Mouse (Mus musculus) limb, embryonic 13.5 days (tissue): ENCODE measurements around the gene Rcn3. TPM values are rescaled to one million over a fixed set of nuclear protein-coding genes. Genes with fewer than 3 reads are reported as not detected.
"Not testable (repeated sequence)": the region's sequence is repeated elsewhere in the genome, so short reads cannot be mapped to it uniquely, and the experiment has no call there.

Experiments
- ATAC-seq: fragments of 200-750 bp; cut with Nextera tagmentation; 2 replicates; pipeline ENCODE4 v1.8.0; 2017; ENCODE audit warnings: low read depth, moderate number of reproducible peaks, moderate TSS enrichment; ENCODE audit not compliant: low FRiP score
- H3K27ac ChIP-seq: fragments of 300-500 bp; sonication (generic); 2 replicates; pipeline ENCODE4 v1.5.1; 2015; ENCODE audit warnings: inconsistent platforms, mild to moderate bottlenecking, moderate library complexity
- H3K27me3 ChIP-seq: fragments of 300-500 bp; sonication (generic); 2 replicates; pipeline ENCODE4 v1.6.1; 2015; ENCODE audit warnings: mild to moderate bottlenecking, inconsistent platforms
- H3K36me3 ChIP-seq: fragments of 300-500 bp; sonication (generic); 2 replicates; pipeline ENCODE4 v1.6.1; 2015; ENCODE audit warnings: inconsistent platforms, mild to moderate bottlenecking, moderate library complexity
- H3K4me1 ChIP-seq: fragments of 300-500 bp; sonication (generic); 2 replicates; pipeline ENCODE4 v1.6.1; 2015; ENCODE audit warnings: inconsistent platforms
- H3K4me2 ChIP-seq: fragments of 300-500 bp; sonication (generic); replicated peaks from 2 replicates; pipeline ENCODE4 v1.6.1; 2015; ENCODE audit warnings: inconsistent platforms, mild to moderate bottlenecking, moderate library complexity
- H3K4me3 ChIP-seq: fragments of 300-500 bp; sonication (generic); 2 replicates; pipeline ENCODE4 v1.5.1; 2015; ENCODE audit warnings: moderate library complexity, mild to moderate bottlenecking, inconsistent platforms
- H3K9ac ChIP-seq: fragments of 300-500 bp; sonication (generic); 2 replicates; pipeline ENCODE4 v1.6.1; 2015; ENCODE audit warnings: mild to moderate bottlenecking, inconsistent platforms
- H3K9me3 ChIP-seq: fragments of 300-500 bp; sonication (generic); 2 replicates; pipeline ENCODE4 v1.6.1; 2016; ENCODE audit warnings: inconsistent platforms
- WGBS: fragments of 180-500 bp; shearing (Covaris S2); methylation state at CpG from one replicate; pipeline ENCODE4 v1.1.7; 2015; 5-methylcytosine and 5-hydroxymethylcytosine counted together
- polyA plus RNA-seq: library from polyadenylated mRNA; unstranded; fragments of >200 nt; fragmentation: Nextera tagmentation; extraction: Ambion mirVana; gene quantifications from 2 replicates; pipeline ENCODE4 v1.2.1, GENCODE M21; 2015

The Rcn3 gene
- polyA plus RNA-seq, 1 experiment from 2014 or later, result 483 TPM

DNA sequence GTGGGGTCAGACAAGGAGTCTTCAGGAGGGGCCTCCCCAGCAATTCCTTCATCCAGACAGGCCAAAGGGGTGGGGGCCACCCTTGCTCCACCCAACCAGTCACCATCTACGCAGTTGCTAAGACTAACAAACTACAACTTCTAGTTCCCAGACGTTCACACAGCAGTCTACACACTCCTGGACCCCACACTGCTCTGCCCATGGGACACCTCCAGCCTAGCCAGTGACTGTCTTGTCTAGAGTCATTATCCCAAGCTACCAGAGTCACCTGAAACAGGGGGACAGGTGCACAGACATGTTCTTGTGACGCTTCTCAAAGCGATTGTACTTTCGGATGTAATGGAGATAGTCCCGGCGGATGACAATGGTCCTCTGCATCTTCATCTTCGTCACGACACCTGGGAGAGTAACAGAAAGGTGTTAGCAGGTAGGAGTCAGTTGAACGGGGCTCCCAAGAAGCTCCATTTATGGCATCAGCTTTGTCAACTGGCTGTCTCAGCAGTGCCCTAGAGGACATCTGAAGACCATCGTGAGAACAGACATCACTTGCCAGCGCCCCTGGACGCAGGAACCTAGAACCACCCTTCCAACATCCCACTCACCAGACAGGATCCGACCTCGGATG is 30.7 kb upstream of the Rcn3 start:
- Histone ChIP-seq H3K36me3 (peaks cover 83% of the 10 kb centered on the region), H3K4me1 (peaks cover 53% of the 10 kb centered on the region), H3K9me3 (no peaks in the 10 kb centered on the region), H3K27ac (peak overlapping the region; percentile 86; the same call in 1 of the 2 replicates), H3K4me2 (peak overlapping the region; percentile 94), H3K27me3 (no peaks in the 10 kb centered on the region), H3K9ac (peak overlapping the region; percentile 98), H3K4me3 (peak overlapping the region; percentile 98)
- no peak for ATAC-seq
- 83% methylated on average over 15 of the region's 15 CpGs for WGBS

DNA sequence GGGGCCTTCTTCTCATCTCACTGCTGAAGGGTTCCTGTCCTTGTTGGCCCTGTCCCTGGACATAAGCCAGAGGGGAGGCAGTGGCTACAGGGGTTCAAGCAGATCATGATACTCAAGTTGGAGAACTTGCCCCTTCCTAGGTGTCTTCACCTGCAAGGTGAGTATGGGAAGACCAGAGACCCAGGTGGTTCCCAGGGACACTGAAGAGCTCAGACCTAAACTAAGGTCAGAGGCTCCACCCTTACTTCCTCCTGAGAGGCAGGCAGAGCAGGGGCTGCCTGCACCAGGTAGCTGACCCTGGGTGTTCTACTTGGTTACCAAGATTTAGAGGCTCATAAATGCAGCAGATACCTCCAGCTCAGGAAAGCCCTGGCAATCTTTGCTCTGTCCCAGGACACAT is 29.9 kb upstream of the Rcn3 start:
- Histone ChIP-seq H3K4me2 (peak overlapping the region; percentile 94; the same call in 1 of the 2 replicates), H3K36me3 (peaks cover 80% of the 10 kb centered on the region), H3K9ac (0 out of 2 replicates have a peak overlapping the region, but pooled peaks have one; percentile 26), H3K4me1 (peaks cover 46% of the 10 kb centered on the region), H3K27me3 (no peaks in the 10 kb centered on the region), H3K27ac (no peak overlapping the region), H3K4me3 (peak overlapping the region; percentile 7; the same call in 1 of the 2 replicates), H3K9me3 (no peaks in the 10 kb centered on the region)
- no peak for ATAC-seq

DNA sequence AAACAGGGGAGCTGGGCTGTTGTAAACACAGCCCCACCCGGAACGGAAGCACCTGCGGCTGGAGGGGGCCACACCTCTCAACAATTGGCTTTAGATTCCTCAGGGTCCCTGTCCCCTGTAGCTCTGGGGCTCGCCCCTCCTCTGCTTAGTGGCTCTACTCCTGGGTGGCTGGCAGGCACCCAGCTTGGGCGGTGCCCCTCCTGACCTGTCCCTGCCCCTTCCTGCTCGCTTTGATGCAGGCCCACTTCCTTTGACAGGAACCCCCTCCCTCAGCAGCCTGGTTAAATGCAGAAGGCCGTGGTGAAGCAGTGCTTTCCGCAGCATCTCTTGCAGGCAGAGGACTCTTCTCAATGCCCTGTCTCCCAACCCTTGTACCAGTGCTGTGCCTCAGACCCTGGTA is 29.4 kb upstream of the Rcn3 start:
- 61% methylated on average over 8 of the region's 8 CpGs for WGBS
- peaks cover 75% of the 10 kb centered on the region for H3K36me3 ChIP-seq
- H3K27me3 ChIP-seq, result no peaks in the 10 kb centered on the region
- H3K4me1 ChIP-seq, result peaks cover 40% of the 10 kb centered on the region
- peak overlapping the region; percentile 94; the same call in 1 of the 2 replicates for H3K4me2 ChIP-seq
- peak overlapping the region; percentile 31; the same call in 1 of the 2 replicates for H3K9ac ChIP-seq
- no peak for ATAC-seq
- H3K4me3 ChIP-seq, result peak overlapping the region; percentile 7; the same call in 1 of the 2 replicates
- H3K27ac ChIP-seq, result no peak overlapping the region
- no peaks in the 10 kb centered on the region for H3K9me3 ChIP-seq

DNA sequence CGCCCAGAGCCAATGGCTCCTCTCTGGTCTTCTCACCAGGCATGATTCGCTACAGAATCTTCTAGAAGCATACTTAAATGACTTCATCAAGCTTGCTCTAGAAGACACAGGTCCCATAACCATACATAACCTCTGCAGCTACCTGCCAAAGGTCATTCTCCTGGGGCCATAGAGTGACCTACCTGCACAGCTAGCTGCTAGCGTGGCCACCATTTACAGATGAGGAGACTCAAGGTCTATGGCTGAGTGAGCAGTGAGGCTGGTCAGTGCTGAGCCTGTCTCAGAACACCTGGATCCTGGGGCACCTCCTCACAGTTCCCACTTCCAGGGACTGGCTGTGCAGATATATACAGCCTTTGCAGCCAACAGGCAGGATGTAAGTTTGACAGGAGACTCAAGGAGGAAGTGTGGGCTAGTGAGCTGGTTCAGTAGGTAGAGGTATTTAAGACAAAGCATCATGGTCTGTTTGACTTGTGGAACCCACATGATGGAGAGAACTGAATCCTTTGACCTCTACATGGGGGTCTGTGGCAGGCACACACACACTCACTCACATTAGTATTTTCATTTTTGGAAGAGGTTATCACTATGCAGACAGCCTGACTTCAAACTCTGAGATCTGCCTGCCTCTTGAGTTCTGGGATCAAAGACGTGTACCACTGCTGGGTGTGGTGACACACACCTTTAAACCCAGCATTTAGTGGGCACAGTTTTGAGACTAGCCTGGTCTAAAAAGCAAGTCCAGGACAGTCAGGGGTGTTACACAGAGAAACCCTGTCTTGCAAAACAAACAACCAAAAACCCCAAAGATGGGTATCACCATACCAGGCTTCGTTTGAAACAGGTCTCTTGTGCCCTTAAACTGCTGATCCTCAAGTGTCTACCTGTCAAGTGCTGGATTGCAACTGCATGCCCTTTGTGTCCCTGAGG is 28.0 kb upstream of the Rcn3 start:
- peaks cover 27% of the 10 kb centered on the region for H3K4me1 ChIP-seq
- H3K9me3 ChIP-seq, result no peaks in the 10 kb centered on the region
- no peak overlapping the region for H3K4me3 ChIP-seq
- no peak overlapping the region for H3K9ac ChIP-seq
- H3K36me3 ChIP-seq, result peaks cover 61% of the 10 kb centered on the region
- H3K27ac ChIP-seq, result no peak overlapping the region
- no peaks in the 10 kb centered on the region for H3K27me3 ChIP-seq
- WGBS, result 79% methylated on average over 5 of the region's 5 CpGs
- H3K4me2 ChIP-seq, result no peak overlapping the region
- ATAC-seq, result no peak

DNA sequence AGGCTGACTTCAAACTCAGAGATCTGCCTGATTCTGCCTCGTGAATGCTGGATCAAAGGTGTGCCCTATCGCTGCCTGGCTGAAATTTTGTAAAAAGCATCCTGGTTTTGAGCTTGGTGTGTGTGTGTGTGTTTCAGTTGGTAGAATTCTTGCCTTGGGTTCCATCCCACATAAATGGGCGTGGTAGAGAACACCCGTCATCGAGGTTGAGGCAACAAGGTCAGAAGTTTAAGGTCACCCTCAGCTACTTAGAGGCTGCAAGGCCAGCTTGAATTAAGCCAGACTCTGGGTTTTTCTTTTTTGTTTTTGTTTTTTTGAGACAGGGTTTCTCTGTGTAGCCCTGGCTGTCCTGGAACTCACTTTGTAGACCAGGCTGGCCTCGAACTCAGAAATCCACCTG is 26.3 kb upstream of the Rcn3 start:
- no peak for ATAC-seq
- Histone ChIP-seq H3K4me3 (no peak overlapping the region), H3K9me3 (no peaks in the 10 kb centered on the region), H3K4me2 (no peak overlapping the region), H3K27me3 (no peaks in the 10 kb centered on the region), H3K27ac (no peak overlapping the region), H3K36me3 (peaks cover 57% of the 10 kb centered on the region), H3K9ac (no peak overlapping the region), H3K4me1 (peaks cover 21% of the 10 kb centered on the region)
- WGBS, result 91% methylated on average over 6 of the region's 6 CpGs

DNA sequence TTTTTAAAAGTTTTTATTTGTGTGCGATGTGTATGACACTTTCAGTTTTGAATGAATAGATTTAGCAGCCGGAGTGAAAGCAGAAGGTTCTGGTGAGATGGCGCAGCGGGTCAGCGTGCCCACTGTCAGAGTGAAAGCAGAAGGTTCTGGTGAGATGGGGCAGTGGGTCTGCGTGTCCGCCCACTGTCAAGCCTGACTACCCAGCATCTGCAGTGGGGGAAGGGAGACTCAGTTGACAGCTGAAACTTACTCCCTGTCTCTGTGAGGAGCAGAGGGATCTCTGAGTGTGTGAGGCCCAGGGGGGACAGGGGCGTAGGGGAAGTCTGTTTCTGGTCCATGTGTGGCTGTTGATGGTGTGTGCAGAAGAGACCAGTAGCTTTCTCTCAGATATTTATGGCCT is 25.5 kb upstream of the Rcn3 start:
- Histone ChIP-seq H3K36me3 (peaks cover 50% of the 10 kb centered on the region), H3K9ac (no peak overlapping the region), H3K27me3 (no peaks in the 10 kb centered on the region), H3K9me3 (no peaks in the 10 kb centered on the region), H3K4me2 (no peak overlapping the region), H3K4me1 (peaks cover 14% of the 10 kb centered on the region), H3K27ac (no peak overlapping the region), H3K4me3 (no peak overlapping the region)
- no peak for ATAC-seq
- 85% methylated on average over 8 of the region's 8 CpGs for WGBS

DNA sequence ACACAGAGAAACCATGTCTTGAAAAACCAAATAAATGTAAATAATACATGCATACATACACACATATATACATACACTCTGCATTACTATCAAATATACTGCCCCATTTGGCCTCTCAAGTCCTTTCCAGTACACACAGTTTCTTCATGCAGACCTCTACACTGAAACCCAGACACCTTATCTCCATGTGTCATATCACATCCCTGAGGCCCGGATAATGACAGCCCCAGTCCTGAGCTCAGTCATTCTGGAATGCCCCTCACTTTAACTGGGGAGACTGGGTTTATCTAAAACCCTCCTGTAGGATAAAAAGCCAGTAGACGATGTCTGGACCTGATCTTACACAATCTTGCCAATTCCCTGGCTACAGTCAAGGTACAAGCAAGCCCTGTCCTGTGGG is 21.5 kb upstream of the Rcn3 start:
- no peak for ATAC-seq
- 69% methylated on average over 2 of the region's 2 CpGs for WGBS
- H3K9ac ChIP-seq, result no peak overlapping the region
- no peaks in the 10 kb centered on the region for H3K4me1 ChIP-seq
- H3K9me3 ChIP-seq, result no peaks in the 10 kb centered on the region
- no peak overlapping the region for H3K4me2 ChIP-seq
- no peaks in the 10 kb centered on the region for H3K27me3 ChIP-seq
- no peak overlapping the region for H3K27ac ChIP-seq
- no peak overlapping the region for H3K4me3 ChIP-seq
- peaks cover 11% of the 10 kb centered on the region; the same call in 1 of the 2 replicates for H3K36me3 ChIP-seq

DNA sequence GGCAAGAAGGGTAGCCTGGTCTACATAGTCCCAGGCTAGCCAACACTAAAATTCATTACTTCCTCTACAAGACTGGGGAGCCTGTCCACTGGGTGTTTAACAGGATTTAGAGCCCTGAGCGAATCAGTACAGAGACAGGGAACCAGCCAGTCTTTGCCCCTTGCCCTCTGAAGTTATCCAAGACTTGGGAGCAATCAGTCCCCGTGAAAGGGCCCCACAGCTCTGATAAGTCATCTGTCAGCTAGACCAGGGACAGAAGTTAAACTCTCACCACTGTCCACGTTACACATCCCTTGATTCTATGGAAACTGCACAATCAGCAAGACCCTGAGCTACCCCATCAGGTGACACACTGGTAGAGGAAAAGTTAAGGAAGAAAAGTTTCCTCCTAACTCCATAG is 20.5 kb upstream of the Rcn3 start:
- H3K9ac ChIP-seq, result no peak overlapping the region
- peaks cover 1% of the 10 kb centered on the region; the same call in 1 of the 2 replicates for H3K36me3 ChIP-seq
- WGBS, result 65% methylated on average over 3 of the region's 3 CpGs
- H3K27ac ChIP-seq, result no peak overlapping the region
- H3K4me2 ChIP-seq, result no peak overlapping the region
- H3K4me1 ChIP-seq, result no peaks in the 10 kb centered on the region
- no peaks in the 10 kb centered on the region for H3K27me3 ChIP-seq
- no peak overlapping the region for H3K4me3 ChIP-seq
- H3K9me3 ChIP-seq, result no peaks in the 10 kb centered on the region
- ATAC-seq, result no peak

DNA sequence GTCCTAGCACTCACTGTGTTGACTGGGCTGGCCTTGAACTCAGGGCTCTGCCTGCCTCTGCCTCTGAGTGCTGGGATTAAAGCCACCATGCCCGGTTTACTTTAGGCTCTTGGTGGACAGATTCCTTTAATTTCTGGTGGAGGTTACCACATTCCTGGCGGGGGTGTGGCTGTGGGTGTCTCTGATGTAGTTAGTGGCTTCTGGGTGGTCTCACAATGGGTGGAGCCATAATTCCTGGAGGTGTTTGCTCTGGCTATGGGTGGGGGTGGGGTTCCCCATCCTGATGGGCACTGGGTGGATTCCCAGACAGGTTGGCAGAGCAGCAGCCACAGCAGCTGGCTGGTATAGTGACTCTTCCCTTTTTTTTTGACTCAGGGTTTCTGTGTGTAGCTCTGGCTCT is 19.9 kb upstream of the Rcn3 start:
- no peaks in the 10 kb centered on the region for H3K27me3 ChIP-seq
- H3K4me1 ChIP-seq, result no peaks in the 10 kb centered on the region
- WGBS, result 61% methylated on average over 2 of the region's 2 CpGs
- H3K4me2 ChIP-seq, result no peak overlapping the region
- no peak for ATAC-seq
- H3K4me3 ChIP-seq, result no peak overlapping the region
- H3K9me3 ChIP-seq, result no peaks in the 10 kb centered on the region
- H3K9ac ChIP-seq, result no peak overlapping the region
- no peak overlapping the region for H3K27ac ChIP-seq
- H3K36me3 ChIP-seq, result no peaks in the 10 kb centered on the region

DNA sequence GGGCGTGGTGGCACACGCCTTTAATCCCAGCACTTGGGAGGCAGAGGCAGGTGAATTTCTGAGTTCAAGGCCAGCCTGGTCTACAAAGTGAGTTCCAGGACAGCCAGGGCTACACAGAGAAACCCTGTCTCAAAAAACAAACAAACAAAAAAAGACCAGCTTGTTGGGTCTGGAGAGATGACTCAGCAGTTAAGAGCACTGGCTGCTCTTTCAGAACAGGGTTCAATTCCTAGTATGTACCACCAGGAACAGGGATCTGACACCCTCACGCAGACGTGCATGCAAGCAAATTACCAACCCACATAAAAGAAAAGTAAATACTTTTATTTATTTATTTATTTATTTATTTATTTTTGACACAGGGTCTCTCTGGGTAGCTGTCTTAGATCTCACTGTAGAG is 18.1 kb upstream of the Rcn3 start:
- H3K36me3 ChIP-seq, ATAC-seq, H3K9me3 ChIP-seq, H3K4me2 ChIP-seq, H3K4me1 ChIP-seq, H3K9ac ChIP-seq, H3K4me3 ChIP-seq, H3K27me3 ChIP-seq, H3K27ac ChIP-seq: not testable (repeated sequence)
- WGBS, result 91% methylated on average over 4 of the region's 4 CpGs

DNA sequence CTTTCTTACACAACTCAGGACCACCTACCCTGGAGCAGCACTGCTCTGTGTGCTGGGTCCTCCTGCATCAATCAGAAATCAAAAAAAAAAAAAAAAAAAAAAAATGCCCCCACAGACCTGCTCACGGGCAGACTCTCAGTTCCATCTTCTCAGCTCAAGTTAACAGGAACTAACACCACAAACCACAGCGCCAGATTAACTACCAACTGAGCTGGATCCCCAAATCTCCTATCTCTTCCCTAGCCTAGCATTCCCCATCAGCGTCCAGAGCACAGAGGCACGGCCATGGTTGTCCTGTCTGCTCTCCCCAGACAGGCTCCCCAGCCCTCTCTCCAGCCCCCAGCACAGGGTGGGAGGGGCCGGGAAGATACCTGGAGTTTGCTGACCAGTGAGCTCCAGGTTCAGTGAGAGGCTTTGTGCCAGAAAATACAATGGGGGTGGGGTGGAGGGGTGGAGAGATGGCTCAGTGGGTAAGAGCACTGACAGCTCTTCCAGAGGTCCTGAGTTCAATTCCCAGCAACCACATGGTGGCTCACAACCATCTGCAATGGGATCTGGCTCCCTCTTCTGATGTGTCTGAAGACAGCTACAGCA is 15.1 kb upstream of the Rcn3 start:
- Histone ChIP-seq H3K4me2 (no peak overlapping the region), H3K4me3 (no peak overlapping the region), H3K36me3 (no peaks in the 10 kb centered on the region), H3K9me3 (no peaks in the 10 kb centered on the region), H3K27me3 (no peaks in the 10 kb centered on the region), H3K27ac (no peak overlapping the region), H3K9ac (no peak overlapping the region), H3K4me1 (peaks cover 21% of the 10 kb centered on the region)
- WGBS, result 68% methylated on average over 5 of the region's 5 CpGs
- ATAC-seq, result no peak

DNA sequence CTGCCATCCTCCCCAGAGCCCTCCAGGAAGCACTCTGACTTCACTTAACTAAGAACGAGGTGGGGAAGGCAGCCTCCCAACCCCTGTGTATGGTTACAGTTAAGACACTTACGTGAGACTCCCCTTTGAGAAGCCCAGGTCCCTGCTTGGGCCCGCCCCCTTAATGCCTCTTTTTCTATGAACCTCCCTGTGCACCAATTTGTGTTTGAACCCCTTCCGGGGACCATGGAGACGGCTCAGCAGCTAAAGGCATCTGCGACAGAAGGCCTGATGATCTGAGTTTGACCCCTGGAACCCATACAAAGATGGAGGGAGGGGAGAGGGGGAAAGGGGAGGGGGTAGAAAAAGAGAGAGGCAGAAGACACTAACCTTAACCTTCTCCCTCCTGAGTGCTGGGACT is 14.4 kb upstream of the Rcn3 start:
- Histone ChIP-seq H3K27ac (no peak overlapping the region), H3K4me2 (no peak overlapping the region), H3K9ac (no peak overlapping the region), H3K27me3 (no peaks in the 10 kb centered on the region), H3K4me3 (no peak overlapping the region), H3K36me3 (no peaks in the 10 kb centered on the region), H3K9me3 (no peaks in the 10 kb centered on the region), H3K4me1 (peaks cover 24% of the 10 kb centered on the region)
- ATAC-seq, result no peak
- WGBS, result 44% methylated on average over 6 of the region's 6 CpGs
